Mouse (Mus musculus) liver, postnatal 0 days (tissue): Measurements from ENCODE around the gene Cntn3.

Experiments
- CTCF ChIP-seq: sonication (generic); IDR thresholded peaks from 2 replicates; pipeline ENCODE4 v1.5.1; 2016; ENCODE audit warnings: antibody characterized with exemption, low read depth
- EP300 ChIP-seq: IDR thresholded peaks from 2 replicates; pipeline ENCODE4 v1.6.1; 2016; ENCODE audit warnings: antibody characterized with exemption, low read depth, mild to moderate bottlenecking

DNA sequence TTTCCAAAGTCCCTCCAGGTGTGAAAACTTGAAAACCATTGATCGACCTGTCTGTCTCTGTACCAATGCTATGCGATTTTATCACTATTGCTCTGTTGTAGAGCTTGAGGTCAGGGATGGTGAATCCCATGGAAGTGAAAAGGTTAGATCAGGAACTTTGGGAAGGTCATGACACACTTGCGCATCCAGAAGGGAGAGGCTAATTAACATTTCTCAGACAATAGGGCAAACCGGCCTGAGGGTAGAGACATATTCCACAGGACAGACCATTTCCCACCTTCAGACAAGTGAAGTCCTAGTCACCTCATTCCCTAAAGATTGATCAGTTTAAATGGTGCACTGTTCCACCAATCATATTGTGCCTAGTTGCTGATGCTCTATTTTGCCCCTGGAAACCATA, 451.2 kb downstream of the Cntn3 start:
- TF ChIP-seq CTCF (no peak), EP300 (no peak)
